Mouse (Mus musculus) testis, adult 2 months (tissue): Measurements from ENCODE around the gene Pola2.

Experiments used
- CTCF ChIP-seq: fragments of 200-500 bp; IDR thresholded peaks from 2 replicates; pipeline ENCODE4 v1.5.1; 2012; ENCODE audit warnings: low read depth, mild to moderate bottlenecking, inconsistent platforms, low read length, moderate library complexity; ENCODE audit not compliant: control insufficient read depth, insufficient read depth, insufficient replicate concordance
- POLR2A ChIP-seq: fragments of 200-500 bp; IDR thresholded peaks from 2 replicates; pipeline ENCODE4 v1.6.1; 2012; ENCODE audit warnings: low read depth, mild to moderate bottlenecking, inconsistent platforms, low read length, moderate library complexity; ENCODE audit not compliant: control insufficient read depth

- no peak for TF ChIP-seq POLR2A
- peak; percentile 56; the same call in 1 of the 2 replicates for TF ChIP-seq CTCF
Measured at GRCm38 (mm10) chr19:5998180-5998579, 34.2 kb upstream of the Pola2 start.
